Mouse (Mus musculus): Measurements from ENCODE around the gene Rhbdl3. TPM values are rescaled to one million over a fixed set of nuclear protein-coding genes. Genes with fewer than 3 reads are reported as not detected.

The Rhbdl3 gene
- polyA plus RNA-seq, 1 experiment from 2014 or later, result 59.2 TPM

- Histone ChIP-seq H3K9ac (no peak overlapping the region), H3K4me2 (replicated peaks) (no peak overlapping the region; the same call in 1 of the 2 replicates), H3K9me3 (no peaks in the 10 kb centered on the region), H3K4me1 (peaks cover 77% of the 10 kb centered on the region), H3K27ac (no peak overlapping the region), H3K36me3 (no peaks in the 10 kb centered on the region), H3K4me3 (no peak overlapping the region), H3K27me3 (replicated peaks) (no peaks in the 10 kb centered on the region)
- no peak for ATAC-seq (ENCODE audit: low FRiP score, low read depth)
- WGBS, result 64% methylated on average over 4 of the region's 4 CpGs
Observed at GRCm38 (mm10) chr11:80313944-80314343, 13.2 kb downstream of the Rhbdl3 start.

GRCm38 (mm10) chr11:80315743-80316639, 15.3 kb downstream of the Rhbdl3 start:
- no peak overlapping the region for H3K9ac ChIP-seq
- H3K27me3 ChIP-seq (replicated peaks), result no peaks in the 10 kb centered on the region
- 0 out of 2 replicates have a peak overlapping the region, but pooled peaks have one; percentile 3 for H3K4me2 ChIP-seq (replicated peaks)
- 33% methylated on average over 10 of the region's 10 CpGs for WGBS
- H3K9me3 ChIP-seq, result no peaks in the 10 kb centered on the region
- H3K4me1 ChIP-seq, result peaks cover 62% of the 10 kb centered on the region
- peaks cover 8% of the 10 kb centered on the region; the same call in 1 of the 2 replicates for H3K36me3 ChIP-seq
- H3K4me3 ChIP-seq, result no peak overlapping the region
- H3K27ac ChIP-seq, result peak overlapping the region; percentile 51
- peak; percentile 72 for ATAC-seq (ENCODE audit: low FRiP score, low read depth)

- no peaks in the 10 kb centered on the region for H3K9me3 ChIP-seq
- no peaks in the 10 kb centered on the region for H3K27me3 ChIP-seq (replicated peaks)
- no peak overlapping the region for H3K27ac ChIP-seq
- 50% methylated on average over 13 of the region's 13 CpGs for WGBS
- no peak overlapping the region for H3K9ac ChIP-seq
- H3K36me3 ChIP-seq, result peaks cover 28% of the 10 kb centered on the region
- H3K4me1 ChIP-seq, result peaks cover 6% of the 10 kb centered on the region
- no peak for ATAC-seq (ENCODE audit: low FRiP score, low read depth)
- H3K4me3 ChIP-seq, result no peak overlapping the region
- H3K4me2 ChIP-seq (replicated peaks), result no peak overlapping the region
Observed at GRCm38 (mm10) chr11:80323255-80323654, 22.5 kb downstream of the Rhbdl3 start.

GRCm38 (mm10) chr11:80324636-80325035, 23.9 kb downstream of the Rhbdl3 start:
- H3K27ac ChIP-seq, result no peak overlapping the region
- 86% methylated on average over 6 of the region's 6 CpGs for WGBS
- no peaks in the 10 kb centered on the region for H3K9me3 ChIP-seq
- ATAC-seq (ENCODE audit: low FRiP score, low read depth), result no peak
- no peak overlapping the region for H3K9ac ChIP-seq
- no peak overlapping the region for H3K4me3 ChIP-seq
- H3K36me3 ChIP-seq, result peaks cover 28% of the 10 kb centered on the region
- peaks cover 5% of the 10 kb centered on the region for H3K4me1 ChIP-seq
- H3K4me2 ChIP-seq (replicated peaks), result no peak overlapping the region
- no peaks in the 10 kb centered on the region for H3K27me3 ChIP-seq (replicated peaks)

- H3K4me2 ChIP-seq (replicated peaks), result no peak overlapping the region
- H3K4me3 ChIP-seq, result no peak overlapping the region
- H3K4me1 ChIP-seq, result peaks cover 22% of the 10 kb centered on the region
- ATAC-seq (ENCODE audit: low FRiP score, low read depth), result no peak
- peaks cover 31% of the 10 kb centered on the region for H3K36me3 ChIP-seq
- H3K27ac ChIP-seq, result no peak overlapping the region
- no peak overlapping the region for H3K9ac ChIP-seq
- H3K9me3 ChIP-seq, result no peaks in the 10 kb centered on the region
- no peaks in the 10 kb centered on the region for H3K27me3 ChIP-seq (replicated peaks)
- WGBS, result 50% methylated on average over 12 of the region's 12 CpGs
Observed at GRCm38 (mm10) chr11:80332709-80333400, 32.1 kb downstream of the Rhbdl3 start.

- ATAC-seq (ENCODE audit: low FRiP score, low read depth), result peak; percentile 95
Observed at GRCm38 (mm10) chr11:80335609-80336350, 35.1 kb downstream of the Rhbdl3 start.

GRCm38 (mm10) chr11:80336351-80336730, 35.6 kb downstream of the Rhbdl3 start:
- Histone ChIP-seq H3K27me3 (replicated peaks) (no peaks in the 10 kb centered on the region), H3K36me3 (peaks cover 35% of the 10 kb centered on the region), H3K4me2 (replicated peaks) (peak overlapping the region; percentile 30; the same call in 1 of the 2 replicates), H3K9me3 (no peaks in the 10 kb centered on the region), H3K9ac (no peak overlapping the region), H3K27ac (peak overlapping the region; percentile 54), H3K4me1 (peaks cover 22% of the 10 kb centered on the region), H3K4me3 (no peak overlapping the region)
- WGBS, result 5% methylated on average over 6 of the region's 6 CpGs
- peak; percentile 36; the same call in 1 of the 2 replicates for ATAC-seq (ENCODE audit: low FRiP score, low read depth)

More at GRCm38 (mm10) chr11:80335609-80336350, 35.1 kb downstream of the Rhbdl3 start:
- Histone ChIP-seq H3K27me3 (replicated peaks) (no peaks in the 10 kb centered on the region), H3K4me3 (no peak overlapping the region), H3K9me3 (no peaks in the 10 kb centered on the region), H3K9ac (no peak overlapping the region), H3K27ac (peak overlapping the region; percentile 67), H3K36me3 (peaks cover 35% of the 10 kb centered on the region), H3K4me2 (replicated peaks) (peak overlapping the region; percentile 30), H3K4me1 (peaks cover 22% of the 10 kb centered on the region)
- WGBS, result 2% methylated on average over 7 of the region's 7 CpGs

GRCm38 (mm10) chr11:80342482-80342881, 41.8 kb downstream of the Rhbdl3 start:
- Histone ChIP-seq H3K4me3 (no peak overlapping the region), H3K4me1 (peaks cover 6% of the 10 kb centered on the region; the same call in 1 of the 2 replicates), H3K27ac (peak overlapping the region; percentile 34; the same call in 1 of the 2 replicates), H3K36me3 (peaks cover 11% of the 10 kb centered on the region), H3K9me3 (no peaks in the 10 kb centered on the region), H3K9ac (no peak overlapping the region), H3K27me3 (replicated peaks) (no peaks in the 10 kb centered on the region), H3K4me2 (replicated peaks) (no peak overlapping the region)
- no peak for ATAC-seq (ENCODE audit: low FRiP score, low read depth)
- WGBS, result 3% methylated on average over 2 of the region's 2 CpGs

- ATAC-seq (ENCODE audit: low FRiP score, low read depth), result no peak; the same call in 1 of the 2 replicates
- Histone ChIP-seq H3K27ac (no peak overlapping the region), H3K4me2 (replicated peaks) (no peak overlapping the region), H3K9me3 (no peaks in the 10 kb centered on the region), H3K4me3 (no peak overlapping the region), H3K9ac (no peak overlapping the region), H3K4me1 (no peaks in the 10 kb centered on the region), H3K36me3 (peaks cover 6% of the 10 kb centered on the region), H3K27me3 (replicated peaks) (no peaks in the 10 kb centered on the region)
- WGBS, result 73% methylated on average over 5 of the region's 5 CpGs
Observed at GRCm38 (mm10) chr11:80351832-80352430, 51.2 kb downstream of the Rhbdl3 start.

GRCm38 (mm10) chr11:80354832-80355231, 54.1 kb downstream of the Rhbdl3 start:
- WGBS, result 31% methylated on average over 4 of the region's 4 CpGs
- Histone ChIP-seq H3K4me1 (no peaks in the 10 kb centered on the region), H3K4me3 (no peak overlapping the region), H3K27ac (no peak overlapping the region), H3K9ac (no peak overlapping the region), H3K36me3 (peaks cover 6% of the 10 kb centered on the region), H3K4me2 (replicated peaks) (no peak overlapping the region), H3K9me3 (no peaks in the 10 kb centered on the region), H3K27me3 (replicated peaks) (no peaks in the 10 kb centered on the region)
- no peak for ATAC-seq (ENCODE audit: low FRiP score, low read depth)

- 92% methylated on average over 1 of the region's 1 CpGs for WGBS
- peaks cover 55% of the 10 kb centered on the region for H3K36me3 ChIP-seq
- H3K27ac ChIP-seq, result no peak overlapping the region
- no peak overlapping the region for H3K9ac ChIP-seq
- no peaks in the 10 kb centered on the region for H3K9me3 ChIP-seq
- H3K4me3 ChIP-seq, result no peak overlapping the region
- no peak overlapping the region for H3K4me2 ChIP-seq (replicated peaks)
- H3K27me3 ChIP-seq (replicated peaks), result no peaks in the 10 kb centered on the region
- ATAC-seq (ENCODE audit: low FRiP score, low read depth), result no peak
- no peaks in the 10 kb centered on the region for H3K4me1 ChIP-seq
Observed at GRCm38 (mm10) chr11:80368949-80369348, 68.2 kb downstream of the Rhbdl3 start.

Data from neural tube, embryonic 12.5 days (tissue).